Mouse (Mus musculus): ENCODE results near the gene Cacna1a.

DNA sequence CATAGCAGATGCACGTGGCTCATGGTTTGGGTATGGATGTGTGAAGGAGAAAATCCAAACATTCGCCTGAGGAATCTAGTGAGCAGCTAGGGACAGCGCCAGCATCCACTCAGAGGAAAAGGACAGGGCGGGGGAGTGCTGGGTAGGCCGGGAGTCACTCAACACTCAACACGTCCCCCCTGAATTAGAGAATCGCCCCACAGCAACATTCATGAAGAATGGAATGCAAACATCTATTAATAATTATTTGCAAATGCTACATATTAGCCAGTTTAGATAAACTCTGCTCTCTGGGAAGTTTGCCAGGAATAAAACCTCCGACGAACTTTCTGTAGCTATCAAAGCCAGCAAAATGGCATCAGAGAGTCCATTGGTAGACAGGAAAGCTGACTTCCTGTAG, 533 bp downstream of the Cacna1a start:
- TF ChIP-seq GATA1 (IDR thresholded peaks at IDR 0.05; ENCODE audit: borderline replicate concordance, low read length) (no peak), FLI1 (IDR thresholded peaks at IDR 0.05; ENCODE audit: low read length) (no peak)
